Mouse (Mus musculus): ENCODE data around the gene Lacc1.
"Not testable (repeated sequence)": the region's sequence is repeated elsewhere in the genome, so short reads cannot be mapped to it uniquely, and the experiment has no call there.

Gene Lacc1

GRCm38 (mm10) chr14:77036226-77037046, at the start of gene Lacc1, which contains the start of gene Ccdc122:
Lacc1 (minus strand) TSS chr14:77036904.
Ccdc122 (plus strand) TSS chr14:77036772.
- DNase-seq = peak; percentile 38 to 77

- DNase-seq = no peak
Measured at GRCm38 (mm10) chr14:77081248-77081647, 44.5 kb upstream of the Lacc1 start.

- no peak for DNase-seq
Measured at GRCm38 (mm10) chr14:77069361-77069760, 32.7 kb upstream of the Lacc1 start.

- no peak for DNase-seq
Measured at GRCm38 (mm10) chr14:77053288-77053687, 16.6 kb upstream of the Lacc1 start.

DNA sequence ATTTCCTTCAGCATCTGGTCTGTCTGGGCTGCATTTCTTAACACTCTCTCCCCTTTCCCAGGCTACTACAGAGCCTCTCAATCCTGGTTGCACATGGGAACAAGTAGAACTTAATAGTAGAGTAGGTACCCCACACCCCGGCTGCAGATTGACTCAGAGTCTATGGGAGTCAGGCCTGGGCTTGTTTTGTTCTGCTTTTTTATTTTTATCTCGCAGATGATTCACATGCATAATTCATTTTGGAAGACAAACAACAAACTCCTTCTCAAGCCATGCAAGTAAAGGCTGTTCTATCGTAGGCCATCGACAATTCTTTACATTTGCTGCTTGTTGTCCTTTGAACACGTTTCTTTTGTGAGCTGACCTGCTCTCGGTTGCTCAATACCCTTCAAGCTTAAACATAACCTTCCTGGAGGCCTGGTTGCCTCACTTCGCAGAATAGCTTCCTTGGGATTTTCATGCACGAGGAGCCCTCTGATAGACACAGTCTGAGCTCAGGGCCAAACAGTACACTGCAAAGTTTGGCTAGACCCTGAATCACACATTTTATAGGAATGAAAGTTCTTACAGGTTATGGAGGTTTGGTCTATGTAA, 1.2 kb upstream of the Lacc1 start:
- DNase-seq = no peak

- no peak for DNase-seq
Measured at GRCm38 (mm10) chr14:77037330-77037729, 626 bp upstream of the Lacc1 start.

DNA sequence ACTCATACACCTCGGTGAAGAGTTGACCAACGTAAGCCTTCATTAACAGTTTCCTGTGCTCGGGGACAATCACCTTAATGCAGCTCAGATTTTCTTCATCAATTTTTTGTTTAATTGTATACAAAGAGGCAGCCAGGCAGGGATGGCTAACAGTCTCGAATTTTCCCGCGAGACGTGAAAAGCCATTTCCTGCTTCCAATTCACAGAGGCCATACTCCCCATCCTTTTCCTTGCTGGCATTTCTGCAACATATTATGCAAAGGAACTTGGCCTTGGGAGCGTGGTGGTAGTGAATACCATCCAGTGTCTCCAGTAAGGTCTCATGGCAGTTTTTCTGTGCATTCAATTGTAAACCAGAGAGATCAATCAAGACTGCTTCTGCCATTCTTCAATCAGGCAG, 1.7 kb downstream of the Lacc1 start:
- DNase-seq = no peak

DNA sequence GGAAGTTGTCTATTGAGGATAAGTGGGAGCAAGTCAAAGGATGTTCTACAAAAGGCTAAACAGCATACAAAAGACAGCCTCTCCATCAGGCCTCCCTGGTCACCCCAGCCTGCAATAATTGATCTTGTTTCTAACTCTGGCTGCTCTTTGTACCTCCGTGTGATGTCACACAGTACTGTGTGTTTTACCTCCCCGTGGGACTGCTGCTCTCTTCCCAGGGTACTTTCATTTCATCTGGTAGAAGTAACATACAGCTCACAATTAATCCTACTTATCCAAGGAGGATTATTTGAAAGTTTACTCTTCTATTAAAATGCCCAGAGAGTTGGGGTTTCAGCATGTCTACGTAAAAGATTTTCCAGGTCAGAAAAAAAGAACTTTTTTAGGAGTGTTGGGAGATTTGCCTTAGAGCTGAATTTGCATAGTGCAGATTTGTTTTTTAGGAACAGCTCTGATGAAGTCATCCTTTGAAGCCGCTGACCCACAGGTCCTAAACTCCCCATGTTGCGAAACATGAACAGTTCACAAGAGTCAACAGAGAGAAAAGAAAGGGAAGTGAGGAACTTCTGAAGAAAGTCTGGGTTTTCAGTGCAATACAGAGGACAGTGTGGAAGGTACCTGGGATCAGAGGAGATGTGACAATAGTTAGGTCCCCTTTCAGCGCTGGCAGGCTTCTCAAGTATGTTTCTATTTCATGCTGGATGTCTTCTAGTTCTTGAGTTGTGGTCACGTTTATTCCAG, 2.4 kb downstream of the Lacc1 start:
- DNase-seq = no peak

- no peak for DNase-seq
Measured at GRCm38 (mm10) chr14:77033391-77033790, 3.3 kb downstream of the Lacc1 start.

DNA sequence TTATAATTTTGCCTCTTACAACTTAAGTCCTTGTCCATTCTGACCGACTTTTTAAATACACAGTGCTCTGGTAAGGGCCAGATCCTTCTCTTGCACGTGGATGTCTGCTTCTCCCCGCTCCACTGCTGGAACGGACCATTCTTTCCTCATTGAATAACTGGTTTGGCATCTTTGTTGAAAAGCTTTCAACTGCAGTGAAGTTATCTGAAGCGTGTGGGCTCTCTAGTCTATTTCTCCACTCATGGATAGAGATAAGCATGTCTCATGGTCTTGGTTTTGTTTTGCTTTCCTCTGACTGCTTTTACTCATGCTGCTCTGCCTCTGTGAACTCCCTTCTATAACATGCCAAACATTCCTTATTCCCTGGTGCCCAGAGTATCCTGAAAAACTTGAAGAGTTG, 4.3 kb downstream of the Lacc1 start:
- no peak for DNase-seq

DNA sequence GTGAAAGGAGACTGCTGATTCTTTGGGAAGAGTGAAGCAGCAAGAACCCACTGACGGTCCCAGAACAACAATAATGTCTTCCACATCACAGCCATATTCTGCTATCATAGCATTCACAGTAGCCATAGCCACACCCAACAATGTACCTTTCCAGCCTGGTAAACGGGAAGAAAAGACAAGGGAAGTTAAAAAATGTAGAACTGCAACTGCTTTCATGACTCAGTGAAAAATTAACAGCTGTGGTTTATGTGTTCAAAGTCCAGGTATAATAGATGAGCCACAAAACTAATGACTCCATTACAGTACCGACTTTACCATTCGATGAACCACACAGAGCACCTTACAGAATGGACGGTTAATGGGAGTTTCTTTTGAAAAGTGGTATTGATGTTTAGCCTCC, 5.9 kb downstream of the Lacc1 start:
- no peak for DNase-seq

DNA sequence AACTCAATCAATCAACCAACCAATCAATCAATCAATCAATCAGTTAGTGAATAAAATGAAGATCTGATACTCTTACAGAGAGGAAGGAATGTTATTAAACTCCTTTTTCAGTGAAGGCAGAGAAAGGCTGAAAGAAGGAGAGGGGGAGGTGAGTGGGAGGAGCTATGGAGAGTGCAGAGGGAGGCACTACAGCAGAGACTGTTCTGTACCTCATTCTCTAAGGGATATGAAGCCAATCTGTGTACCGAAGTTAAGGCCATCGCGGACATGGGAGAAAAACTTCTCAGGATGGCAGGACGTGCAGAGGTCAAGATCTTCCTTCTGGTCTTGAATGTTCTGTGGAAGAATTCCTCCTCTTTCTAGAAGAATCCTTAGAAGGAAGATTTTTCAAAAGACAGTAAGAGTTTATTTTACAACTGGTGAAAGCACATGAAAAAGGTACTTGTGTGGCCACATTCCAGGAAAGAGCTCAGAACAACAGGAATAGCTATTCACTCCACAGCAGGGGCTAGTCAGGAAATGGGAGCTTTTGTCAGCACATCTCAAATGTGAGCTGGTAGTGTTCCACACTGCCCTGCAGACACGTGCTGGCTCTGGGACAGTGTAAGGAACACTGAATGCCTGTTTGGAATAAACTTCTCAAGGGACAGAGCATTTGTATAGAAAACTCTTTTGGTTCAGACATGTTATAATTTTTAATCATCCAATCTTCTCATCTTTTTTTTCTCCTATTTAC, 7.2 kb downstream of the Lacc1 start:
- DNase-seq = no peak

GRCm38 (mm10) chr14:77024499-77024898, 12.2 kb downstream of the Lacc1 start:
- no peak for DNase-seq

DNA sequence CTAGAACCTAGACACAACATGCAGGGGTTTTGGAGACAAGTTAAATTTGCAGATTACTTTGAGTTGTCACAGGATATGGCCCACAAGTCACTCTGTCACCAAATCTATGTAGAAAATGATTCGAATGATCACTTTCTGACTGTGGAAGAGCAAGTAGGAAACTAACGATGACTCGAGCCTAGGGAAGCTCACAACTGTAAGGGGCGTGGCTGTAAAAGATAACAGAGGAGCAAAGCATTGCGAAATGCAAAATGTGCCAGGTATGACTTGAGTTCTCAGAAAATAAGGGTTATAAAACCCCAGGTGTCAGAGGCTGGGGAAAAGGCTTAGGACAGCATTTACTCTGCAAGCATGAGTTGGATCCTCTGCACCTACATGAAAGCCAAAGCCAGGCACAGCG, 19.5 kb downstream of the Lacc1 start:
- no peak for DNase-seq

- DNase-seq = peak in 1 of 2 experiments; percentile 19
Measured at GRCm38 (mm10) chr14:77016783-77017182, 19.9 kb downstream of the Lacc1 start.

DNA sequence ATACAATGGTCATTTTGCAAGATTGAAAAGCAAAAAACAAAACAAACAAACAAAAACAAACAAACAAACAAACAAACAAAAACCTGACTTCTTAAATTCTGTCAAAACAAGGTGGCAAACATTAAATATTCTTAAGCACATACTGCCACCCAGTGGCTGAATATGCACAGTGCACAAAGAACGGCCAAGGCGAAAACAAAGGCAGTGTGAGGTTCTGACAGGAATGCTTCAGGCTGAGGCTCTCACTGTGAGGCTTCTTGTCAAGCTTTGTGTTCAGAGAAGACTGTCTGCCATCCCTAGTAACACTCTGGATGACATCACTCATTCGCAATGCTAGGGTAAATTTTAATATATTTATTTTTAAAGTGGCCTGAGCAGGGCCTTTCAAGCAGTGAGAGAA, 24.9 kb downstream of the Lacc1 start:
- peak; percentile 48 to 81 for DNase-seq

GRCm38 (mm10) chr14:77008238-77008637, 28.5 kb downstream of the Lacc1 start:
- peak; percentile 78 to 89 for DNase-seq

GRCm38 (mm10) chr14:77005566-77005965, 31.1 kb downstream of the Lacc1 start:
- no peak for DNase-seq

DNA sequence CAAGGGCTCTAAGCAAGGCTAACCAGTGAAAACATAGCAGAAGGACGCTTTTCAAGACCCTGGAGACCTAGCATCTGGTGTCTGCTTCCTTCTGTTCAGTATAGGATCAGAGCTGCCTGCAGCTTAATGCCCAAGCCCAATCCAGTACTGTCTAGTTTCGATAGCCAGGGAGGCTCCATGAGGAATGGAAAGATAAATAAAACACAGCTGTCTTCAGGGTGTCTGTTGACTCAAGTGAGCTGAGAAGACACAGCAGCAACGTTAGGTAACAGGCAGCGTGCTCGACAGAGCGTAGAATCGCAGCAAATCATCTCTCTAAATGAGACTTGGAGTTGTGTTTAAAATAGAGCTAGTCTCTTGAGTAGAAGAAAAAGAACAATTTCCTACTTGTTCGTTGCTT, 32.0 kb downstream of the Lacc1 start:
- no peak for DNase-seq

- DNase-seq = not testable (repeated sequence)
Measured at GRCm38 (mm10) chr14:76990351-76990750, 46.4 kb downstream of the Lacc1 start.

- no peak for DNase-seq
Measured at GRCm38 (mm10) chr14:76981781-76982180, 54.9 kb downstream of the Lacc1 start.

- no peak for DNase-seq
Measured at GRCm38 (mm10) chr14:76981176-76981575, 55.5 kb downstream of the Lacc1 start.

DNA sequence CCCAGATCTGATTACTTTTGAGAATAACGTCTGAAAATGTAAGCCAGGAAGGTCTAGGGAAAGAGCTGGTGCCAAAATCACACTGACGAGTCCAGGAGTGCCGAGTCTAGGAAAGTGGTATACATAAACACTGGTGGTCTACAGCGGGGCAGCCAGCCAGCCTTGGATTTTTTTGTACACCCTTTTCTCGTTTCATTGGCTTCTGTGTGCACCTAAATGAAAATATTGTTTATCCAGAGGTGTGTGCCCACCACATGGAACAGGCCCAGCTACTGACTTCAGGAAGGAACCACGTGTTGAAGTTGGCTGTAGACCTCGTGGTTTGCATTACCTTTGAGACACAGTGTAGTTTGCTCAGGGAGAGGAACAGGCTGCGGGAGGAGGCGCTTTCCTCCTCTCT, 57.1 kb downstream of the Lacc1 start:
- DNase-seq = no peak

All from kidney, adult 8-10 months (tissue).